Mouse (Mus musculus) cerebellum, postnatal 25 days (tissue): ENCODE results near the gene Ski.

ENCODE experiments used
- DNase-seq, 2 experiments: peaks; one replicate each; pipeline ENCODE4 v3.0.0; 2021; ENCODE audit warnings: mixed read lengths in 2 of 2

Ski gene

GRCm38 (mm10) chr4:155149941-155150275, 72.5 kb downstream of the Ski start:
- no peak for DNase-seq

DNA sequence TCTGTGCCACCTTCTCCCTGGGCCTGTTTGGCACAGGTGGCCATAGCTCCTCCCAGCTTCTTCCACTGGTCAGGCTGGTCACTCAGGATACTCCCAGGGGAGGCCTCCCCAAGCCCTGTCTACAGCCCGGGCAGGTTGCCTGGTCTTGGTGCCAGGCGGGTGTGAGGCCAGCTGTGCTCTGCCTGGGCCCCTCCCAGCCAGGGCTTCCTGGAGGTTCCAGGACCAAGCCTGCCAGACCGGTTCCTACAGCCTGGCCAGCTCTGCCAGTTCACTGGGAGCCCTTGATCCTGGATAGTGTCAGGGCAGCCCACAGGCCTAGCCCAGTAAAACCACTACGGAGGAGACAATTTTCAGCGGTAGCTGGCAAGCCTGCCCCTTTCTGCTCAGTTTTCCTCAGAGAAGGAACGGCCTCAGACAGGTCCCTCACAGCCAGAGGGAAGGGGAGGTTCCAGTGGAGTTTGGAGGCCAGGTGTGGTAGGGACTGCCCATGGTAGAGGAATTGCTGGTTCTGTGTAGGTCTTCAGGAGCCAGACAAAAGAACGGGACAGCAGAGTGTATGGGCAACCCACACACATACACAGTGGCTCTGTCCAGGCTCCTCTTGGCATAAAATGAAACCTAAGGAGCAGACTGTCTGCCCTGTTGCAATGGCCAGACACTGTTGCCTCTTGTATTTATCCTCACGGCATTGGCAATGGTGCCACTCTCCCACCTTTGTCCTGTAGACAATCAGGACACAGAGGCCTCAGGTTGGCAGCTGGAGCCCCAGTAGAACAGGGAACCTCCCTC, 73.3 kb downstream of the Ski start:
- peak; percentile 58 to 62 for DNase-seq

GRCm38 (mm10) chr4:155148453-155148852, 73.9 kb downstream of the Ski start:
- DNase-seq, result no peak

DNA sequence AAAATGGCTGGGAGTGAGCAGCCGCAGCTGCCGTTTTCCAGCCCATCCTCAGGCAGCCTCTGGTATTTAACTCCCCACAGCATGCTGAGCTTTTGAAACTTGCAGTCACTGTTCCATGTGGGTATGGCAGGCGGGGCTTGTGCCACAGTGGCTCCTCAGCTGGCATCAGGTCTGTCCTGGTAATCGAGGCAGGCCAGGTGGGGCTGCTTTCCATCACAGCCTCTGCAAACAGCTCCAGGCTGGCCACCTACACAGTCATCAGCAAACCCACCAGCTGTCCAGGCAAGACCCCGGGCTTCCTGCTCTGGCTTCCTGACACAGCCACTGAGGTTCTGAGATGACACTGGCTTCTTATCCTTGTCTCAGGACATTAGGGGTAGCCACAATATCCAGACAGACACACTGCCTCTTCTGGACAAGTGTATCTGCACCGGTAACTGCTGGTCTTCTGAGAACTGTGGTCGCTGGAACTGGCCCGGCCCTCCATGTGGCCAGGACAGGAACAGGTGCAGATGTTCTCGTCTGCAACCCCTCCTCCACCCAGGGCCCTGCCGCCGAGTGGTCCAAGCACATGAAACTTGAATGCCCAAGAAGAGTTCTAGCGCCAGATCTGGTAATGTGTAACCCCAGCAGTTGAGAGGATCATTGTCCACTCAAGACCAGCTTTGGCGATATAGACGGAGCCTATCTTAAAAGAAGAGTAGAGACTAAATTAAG, 76.1 kb downstream of the Ski start:
- no peak for DNase-seq

GRCm38 (mm10) chr4:155144548-155145180, 77.7 kb downstream of the Ski start:
- DNase-seq, result peak in 1 of 2 experiments; percentile 19

- peak in 1 of 2 experiments; percentile 57 for DNase-seq
These were observed 78.4 kb downstream of the Ski start for GRCm38 (mm10) chr4:155143871-155144502.

GRCm38 (mm10) chr4:155143411-155143810, 79.0 kb downstream of the Ski start:
- no peak for DNase-seq

- peak in 1 of 2 experiments; percentile 15 for DNase-seq
These were observed 79.6 kb downstream of the Ski start for GRCm38 (mm10) chr4:155142836-155143235.

DNA sequence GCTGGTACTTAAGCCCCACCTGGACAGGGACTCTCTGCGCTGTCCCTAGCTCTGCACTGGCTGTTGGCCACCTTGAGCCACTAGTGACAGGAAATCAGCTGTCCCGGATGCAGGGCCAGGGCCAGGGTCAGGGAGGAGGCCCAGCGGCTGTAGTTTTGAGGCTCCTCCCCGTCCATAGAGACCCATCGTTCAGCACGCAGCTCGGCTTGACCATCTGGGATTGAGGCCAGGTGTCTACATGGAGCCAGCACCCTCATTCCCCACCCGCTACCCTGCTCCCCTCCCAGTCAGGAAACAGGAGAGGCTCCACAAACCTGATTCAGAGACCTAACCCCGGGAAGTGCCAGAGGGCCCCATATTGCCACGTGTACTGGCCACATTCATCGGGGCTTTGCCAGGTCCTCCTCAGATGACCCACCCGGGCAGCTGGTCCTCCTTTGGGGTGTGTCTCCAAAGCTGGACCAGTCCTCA, 81.6 kb downstream of the Ski start:
- DNase-seq, result peak; percentile 48 to 50

- DNase-seq, result peak in 1 of 2 experiments; percentile 18
These were observed 82.2 kb downstream of the Ski start for GRCm38 (mm10) chr4:155140150-155140549.

GRCm38 (mm10) chr4:155139281-155140045, 82.9 kb downstream of the Ski start:
- DNase-seq, result peak in 1 of 2 experiments; percentile 14

- DNase-seq, result peak in 1 of 2 experiments; percentile 14
These were observed 83.9 kb downstream of the Ski start for GRCm38 (mm10) chr4:155138451-155138850.

GRCm38 (mm10) chr4:155137891-155138290, 84.5 kb downstream of the Ski start:
- peak; percentile 61 to 76 for DNase-seq

DNA sequence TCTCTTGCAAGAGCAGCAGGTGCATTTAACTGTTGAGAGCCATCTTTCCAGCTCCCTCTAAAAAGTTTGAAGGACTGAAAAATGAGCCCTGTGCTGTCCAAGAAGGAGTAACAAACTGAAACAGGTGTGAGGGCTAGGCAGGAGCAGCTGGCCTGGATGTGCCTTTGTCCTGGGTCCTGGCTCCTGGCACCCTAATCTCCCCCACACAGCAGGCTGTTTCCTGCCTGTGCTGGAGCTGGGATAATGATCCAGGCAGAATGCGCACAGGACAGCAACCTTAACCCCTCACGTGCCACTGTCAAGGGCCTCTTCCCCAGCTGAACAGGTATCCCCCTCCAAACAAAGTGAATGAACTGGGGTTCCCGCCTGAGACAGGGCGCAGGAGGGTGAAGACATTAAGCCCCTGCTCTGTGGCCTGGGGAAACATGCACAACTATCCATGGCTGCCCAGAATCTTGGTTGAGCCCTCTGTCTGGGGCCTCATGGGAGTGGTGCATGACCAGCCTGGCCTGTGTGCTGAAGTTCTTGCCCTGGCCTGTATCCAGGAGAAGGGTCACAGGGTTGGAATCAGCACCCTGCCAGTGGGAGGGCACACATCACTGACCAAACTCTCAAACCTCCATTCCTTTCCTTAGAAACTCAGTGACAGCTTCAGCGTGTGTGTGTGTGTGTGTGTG, 86.3 kb downstream of the Ski start:
- no peak for DNase-seq

DNA sequence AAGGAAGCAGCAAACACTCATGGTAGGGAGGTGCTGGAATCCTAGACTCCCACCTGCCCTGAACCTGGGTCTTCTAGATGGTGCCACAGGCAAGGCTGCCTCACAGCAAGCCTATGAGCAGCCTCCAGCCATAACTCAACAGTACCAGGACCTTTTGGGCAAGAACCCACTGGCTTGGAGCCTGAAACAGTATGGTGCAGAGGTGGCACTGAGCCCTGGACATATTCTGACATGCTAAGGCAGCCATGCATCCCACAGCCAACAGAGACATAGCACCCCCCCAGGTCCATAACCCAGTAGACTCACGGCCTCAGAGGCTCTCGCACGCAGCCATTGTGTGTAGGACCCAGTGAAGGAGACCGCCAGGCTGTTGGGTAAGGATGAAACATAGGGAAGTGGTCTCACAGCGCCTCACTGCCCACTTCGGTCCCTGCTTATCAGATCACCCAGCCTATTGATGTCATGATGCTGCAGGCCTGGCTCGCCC, 87.7 kb downstream of the Ski start:
- DNase-seq, result peak in 1 of 2 experiments; percentile 40

GRCm38 (mm10) chr4:155133658-155134417, 88.6 kb downstream of the Ski start:
- peak in 1 of 2 experiments; percentile 29 for DNase-seq

- no peak for DNase-seq
These were observed 89.2 kb downstream of the Ski start for GRCm38 (mm10) chr4:155133188-155133587.

DNA sequence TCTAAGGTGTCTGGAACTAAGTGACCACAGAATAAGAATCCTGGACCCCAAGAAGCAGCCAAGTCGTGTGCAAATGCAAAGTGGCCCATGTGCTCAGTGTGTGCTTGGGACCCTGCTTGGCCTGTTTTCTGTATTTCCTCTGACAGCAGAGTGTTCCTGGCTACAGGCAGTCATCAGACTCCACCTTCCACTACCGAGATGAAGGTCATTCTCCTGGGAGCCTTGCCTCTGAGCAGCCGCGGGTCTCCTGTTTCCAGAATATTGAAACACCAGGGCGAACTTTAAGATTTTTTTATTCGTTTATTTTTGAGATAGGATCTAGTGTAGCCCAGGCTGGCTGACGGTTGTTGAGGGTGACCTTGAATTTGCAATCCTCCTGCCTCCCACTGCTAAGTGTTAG, 91.8 kb downstream of the Ski start:
- DNase-seq, result no peak

GRCm38 (mm10) chr4:155129996-155130395, 92.4 kb downstream of the Ski start:
- peak; percentile 87 to 88 for DNase-seq

DNA sequence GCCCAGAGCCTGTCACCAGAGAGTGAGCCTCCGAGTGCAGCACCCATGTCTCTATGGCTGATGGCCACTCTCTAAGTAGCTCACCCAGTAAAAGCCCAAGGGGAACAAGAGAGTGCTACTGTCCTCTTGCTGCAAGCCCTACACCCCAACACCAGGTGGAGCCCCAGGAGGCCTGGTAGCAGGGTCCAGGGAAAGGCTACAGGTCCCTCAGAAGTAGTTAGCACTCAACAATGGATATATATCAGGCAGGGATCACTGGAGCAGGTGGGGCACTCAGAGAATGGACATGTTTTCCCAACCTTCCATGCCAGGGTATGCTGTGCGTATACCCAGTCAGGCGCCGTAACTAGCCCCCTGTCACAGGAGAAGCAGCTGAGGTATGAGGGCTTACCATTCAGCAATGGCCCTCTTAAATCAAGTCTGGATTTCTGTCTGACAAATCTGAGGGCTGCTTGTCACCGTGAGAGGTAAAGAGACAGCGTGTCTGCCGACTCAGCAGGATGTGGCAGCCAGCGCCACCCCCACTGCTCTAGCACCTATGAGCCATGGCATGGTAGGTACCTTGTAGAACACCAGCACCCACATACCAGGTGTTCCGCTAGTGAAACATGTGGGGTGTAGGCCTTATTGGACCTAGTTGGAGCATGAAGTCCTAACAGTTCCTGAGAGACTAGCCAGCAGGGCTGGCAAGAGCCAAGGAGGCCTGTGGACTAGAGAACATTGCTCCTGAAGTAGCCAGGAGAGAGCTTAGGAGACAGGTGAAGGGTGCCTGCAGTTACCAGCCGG, 93.1 kb downstream of the Ski start:
- no peak for DNase-seq
